Mouse (Mus musculus) C2C12 (cell line): Measurements from ENCODE around the gene Arhgap19. TPM values are rescaled to one million over a fixed set of nuclear protein-coding genes. Genes with fewer than 3 reads are reported as not detected.

Source experiments
- H3K27me3 ChIP-seq: one replicate; pipeline ENCODE4 v1.6.1; 2011; ENCODE audit not compliant: control insufficient read depth, insufficient read depth, insufficient read length
- H3K36me3 ChIP-seq: one replicate; pipeline ENCODE4 v1.6.1; 2011; ENCODE audit not compliant: control insufficient read depth, insufficient read depth
- H3K4me3 ChIP-seq: one replicate; pipeline ENCODE4 v1.5.1; 2011; ENCODE audit warnings: mild to moderate bottlenecking, control low read depth; ENCODE audit not compliant: poor library complexity, insufficient read depth, severe bottlenecking
- H3K79me2 ChIP-seq: one replicate; pipeline ENCODE4 v1.6.1; 2011; ENCODE audit not compliant: control insufficient read depth, insufficient read depth
- H3K79me3 ChIP-seq: one replicate; pipeline ENCODE4 v1.6.1; 2011; ENCODE audit warnings: low read depth, control low read depth
- H3ac ChIP-seq: one replicate; pipeline ENCODE3; 2011; ENCODE audit warnings: low read depth; ENCODE audit not compliant: control insufficient read depth, insufficient read length
- CEBPB ChIP-seq: IDR thresholded peaks from one replicate; pipeline ENCODE4 v1.6.1; 2011; ENCODE audit warnings: low read depth, mild to moderate bottlenecking, control low read depth, moderate library complexity
- CTCF ChIP-seq: IDR thresholded peaks from one replicate; pipeline ENCODE4 v1.5.1; 2011; ENCODE audit not compliant: control insufficient read depth, insufficient read depth, insufficient read length
- FOSL1 ChIP-seq: IDR thresholded peaks from one replicate; pipeline ENCODE4 v1.8.0; 2011; ENCODE audit warnings: mild to moderate bottlenecking, low read length; ENCODE audit not compliant: poor library complexity, insufficient read depth, severe bottlenecking
- MAX ChIP-seq: IDR thresholded peaks from one replicate; pipeline ENCODE4 v1.6.1; 2011; ENCODE audit warnings: mild to moderate bottlenecking, control low read depth
- MYOD1 ChIP-seq: IDR thresholded peaks from one replicate; pipeline ENCODE4 v1.6.1; 2011; ENCODE audit warnings: low read depth; ENCODE audit not compliant: control insufficient read depth, insufficient read length
- MYOG ChIP-seq: IDR thresholded peaks from one replicate; pipeline ENCODE4 v1.6.1; 2011; ENCODE audit not compliant: control insufficient read depth, insufficient read length; ENCODE audit errors: extremely low read depth
- USF1 ChIP-seq: IDR thresholded peaks from one replicate; pipeline ENCODE4 v1.6.1; 2011; ENCODE audit warnings: low read depth, mild to moderate bottlenecking, control low read depth, moderate library complexity
- polyA plus RNA-seq: library from polyadenylated mRNA; unstranded; fragments of >200 nt; fragmentation: generic; extraction: Trizol; gene quantifications from one replicate; pipeline ENCODE4 v1.2.1, GENCODE M21; 2012; ENCODE audit warnings: missing spikeins

The Arhgap19 gene
- polyA plus RNA-seq, 1 experiment, result 8.9 TPM

DNA sequence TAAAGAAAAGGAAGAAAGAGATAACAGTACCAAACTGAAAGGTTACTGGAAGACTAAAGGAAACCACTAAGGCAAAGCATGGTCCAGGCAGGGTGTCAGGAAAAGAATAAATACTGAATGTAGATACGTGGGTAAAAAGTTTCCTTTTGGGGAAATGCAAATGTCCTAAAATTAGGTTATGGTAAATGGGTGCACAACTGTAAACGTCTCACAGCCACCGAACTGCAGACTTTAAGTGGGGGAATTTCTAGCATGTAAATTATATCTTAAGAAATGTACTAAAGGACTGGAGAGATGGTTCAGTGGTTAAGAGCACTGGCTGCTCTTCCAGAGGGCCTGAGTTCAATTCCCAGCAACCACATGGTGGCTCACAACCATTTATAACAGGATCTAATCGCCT is 16.9 kb upstream of the Arhgap19 start:
- Histone ChIP-seq H3K79me3 (peaks cover 1% of the 10 kb centered on the region), H3K36me3 (no peaks in the 10 kb centered on the region), H3K27me3 (peaks cover 21% of the 10 kb centered on the region), H3K4me3 (no peak overlapping the region), H3K79me2 (no peaks in the 10 kb centered on the region), H3ac (no peak overlapping the region)
- TF ChIP-seq CTCF (no peak), MAX (no peak), MYOD1 (no peak), CEBPB (no peak), USF1 (no peak), MYOG (no peak), FOSL1 (no peak)

DNA sequence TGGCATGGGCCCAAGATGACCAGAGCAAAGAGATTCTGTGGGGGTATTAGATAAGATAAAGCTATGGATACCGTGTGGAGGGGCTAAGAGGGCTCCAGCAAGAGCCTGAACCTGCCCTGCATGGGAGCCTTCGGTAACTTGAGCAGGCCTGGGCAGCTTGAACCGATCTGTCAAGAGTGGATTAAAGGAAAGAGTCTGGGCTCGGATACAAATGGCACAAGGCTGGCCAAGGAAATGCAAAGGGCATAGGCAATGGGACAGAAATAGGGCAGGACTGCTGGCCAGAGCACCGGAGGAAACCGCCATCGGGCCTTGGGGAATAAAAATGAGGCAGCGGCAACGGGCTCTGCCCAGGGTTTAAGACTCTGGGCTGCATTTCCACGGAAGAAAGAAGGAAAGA is 15.5 kb upstream of the Arhgap19 start:
- H3K4me3 ChIP-seq, result no peak overlapping the region
- no peak overlapping the region for H3ac ChIP-seq
- H3K79me3 ChIP-seq, result peaks cover 1% of the 10 kb centered on the region
- TF ChIP-seq USF1 (no peak), FOSL1 (no peak), MYOG (no peak), CEBPB (no peak), CTCF (no peak), MYOD1 (no peak), MAX (no peak)
- H3K27me3 ChIP-seq, result peaks cover 19% of the 10 kb centered on the region
- H3K79me2 ChIP-seq, result no peaks in the 10 kb centered on the region
- no peaks in the 10 kb centered on the region for H3K36me3 ChIP-seq

DNA sequence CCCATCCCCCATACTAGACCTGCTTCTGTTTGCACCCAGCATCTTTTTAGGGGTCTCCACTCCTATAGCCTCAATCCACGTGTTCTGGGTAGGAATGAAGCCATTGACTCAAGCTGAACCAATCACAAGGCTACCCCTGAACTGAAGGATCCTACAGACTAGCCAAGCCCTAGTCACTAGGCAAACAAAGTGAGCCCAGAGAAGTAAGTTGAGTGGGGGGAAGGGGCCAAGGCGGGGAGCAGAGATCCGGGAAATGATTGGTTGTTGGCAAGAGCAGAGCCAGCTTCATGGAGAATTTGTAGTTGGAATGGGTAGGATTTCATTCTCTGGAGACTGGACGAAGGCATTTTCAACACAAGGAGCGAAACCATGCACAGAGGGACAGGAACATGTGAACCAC is 15.1 kb upstream of the Arhgap19 start:
- no peak overlapping the region for H3K4me3 ChIP-seq
- no peak for TF ChIP-seq CEBPB
- TF ChIP-seq MYOG, result no peak
- TF ChIP-seq CTCF, result no peak
- TF ChIP-seq FOSL1, result no peak
- no peak for TF ChIP-seq MAX
- no peak for TF ChIP-seq USF1
- TF ChIP-seq MYOD1, result no peak
- H3K79me2 ChIP-seq, result no peaks in the 10 kb centered on the region
- peaks cover 1% of the 10 kb centered on the region for H3K79me3 ChIP-seq
- no peak overlapping the region for H3ac ChIP-seq
- H3K27me3 ChIP-seq, result peaks cover 20% of the 10 kb centered on the region
- H3K36me3 ChIP-seq, result no peaks in the 10 kb centered on the region

DNA sequence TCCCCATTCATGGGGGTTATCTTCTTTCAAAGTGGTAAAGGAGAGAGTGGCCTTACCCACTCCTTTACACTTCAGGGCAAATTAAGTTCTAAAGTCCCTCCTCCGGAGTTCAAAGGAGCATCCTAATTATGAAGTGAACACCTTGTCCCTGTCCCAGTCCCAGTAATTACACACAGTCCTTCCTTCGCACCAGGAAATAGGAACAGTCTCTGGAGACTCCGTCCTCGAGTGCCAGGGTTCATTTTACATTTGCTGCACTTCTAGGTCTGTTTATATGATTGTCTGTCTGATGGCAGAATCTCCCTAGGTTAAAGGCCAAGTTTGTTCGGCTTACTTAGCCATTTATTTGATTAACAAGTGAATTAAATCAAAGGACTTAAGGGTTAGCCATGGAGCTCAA is 14.6 kb upstream of the Arhgap19 start:
- TF ChIP-seq MYOD1 (no peak), CTCF (no peak), MAX (no peak), MYOG (no peak), CEBPB (no peak), FOSL1 (no peak), USF1 (no peak)
- no peak overlapping the region for H3K4me3 ChIP-seq
- H3ac ChIP-seq, result no peak overlapping the region
- peaks cover 1% of the 10 kb centered on the region for H3K79me3 ChIP-seq
- peaks cover 18% of the 10 kb centered on the region for H3K27me3 ChIP-seq
- no peaks in the 10 kb centered on the region for H3K36me3 ChIP-seq
- H3K79me2 ChIP-seq, result no peaks in the 10 kb centered on the region

DNA sequence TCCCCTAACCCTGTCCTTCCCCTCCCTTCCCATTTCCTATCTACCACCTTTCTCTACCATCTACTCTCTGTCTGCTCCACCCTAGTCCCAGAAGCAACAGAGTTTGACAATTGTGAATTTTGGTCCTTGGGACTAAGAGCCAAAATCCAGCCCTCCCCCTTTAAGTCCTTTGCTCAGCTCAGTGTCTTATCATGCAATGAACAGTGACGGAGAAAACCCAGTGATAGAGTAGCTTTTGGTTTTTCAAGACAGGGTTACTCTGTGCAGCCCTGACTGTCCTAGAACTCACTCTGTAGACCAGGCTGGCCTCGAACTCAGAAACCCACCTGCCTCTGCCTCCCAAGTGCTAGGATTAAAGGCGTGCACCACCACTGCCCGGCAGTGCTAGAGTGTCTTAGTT is 11.5 kb upstream of the Arhgap19 start:
- Histone ChIP-seq H3K27me3 (peaks cover 20% of the 10 kb centered on the region), H3K79me2 (no peaks in the 10 kb centered on the region), H3K36me3 (no peaks in the 10 kb centered on the region), H3K79me3 (peaks cover 1% of the 10 kb centered on the region), H3K4me3 (no peak overlapping the region), H3ac (no peak overlapping the region)
- TF ChIP-seq FOSL1 (no peak), MAX (no peak), CEBPB (no peak), CTCF (no peak), USF1 (no peak), MYOG (no peak), MYOD1 (no peak)

DNA sequence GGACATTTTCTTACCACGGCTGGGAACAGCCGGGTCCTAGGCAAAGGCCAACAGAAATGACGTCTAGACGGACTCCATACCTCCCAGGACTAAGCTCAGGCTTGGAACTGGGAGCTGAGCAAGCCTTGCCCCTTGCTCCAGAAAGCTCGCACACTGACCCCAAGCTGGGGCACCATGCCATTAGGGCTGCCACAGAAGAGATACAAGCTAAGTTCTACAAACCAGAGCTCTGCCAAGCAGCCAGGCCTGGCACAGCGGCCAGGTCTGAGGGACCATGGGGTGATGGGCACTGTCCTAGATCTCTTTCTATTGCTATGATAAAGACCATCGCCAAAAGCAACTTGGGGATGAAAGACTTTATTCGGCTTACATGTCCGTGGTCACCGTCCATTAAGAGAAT is 10.7 kb upstream of the Arhgap19 start:
- TF ChIP-seq CTCF (no peak), USF1 (no peak), FOSL1 (no peak), MYOD1 (no peak), MYOG (no peak), CEBPB (no peak), MAX (no peak)
- H3ac ChIP-seq, result no peak overlapping the region

More for the DNA sequence above, 10.7 kb upstream of the Arhgap19 start:
- peaks cover 22% of the 10 kb centered on the region for H3K27me3 ChIP-seq
- no peak overlapping the region for H3K4me3 ChIP-seq
- no peaks in the 10 kb centered on the region for H3K36me3 ChIP-seq
- H3K79me3 ChIP-seq, result peaks cover 1% of the 10 kb centered on the region
- H3K79me2 ChIP-seq, result no peaks in the 10 kb centered on the region
